Mouse (Mus musculus) neural tube, embryonic 13.5 days (tissue): Measurements from ENCODE around the gene Aspdh. TPM values are rescaled to one million over a fixed set of nuclear protein-coding genes. Genes with fewer than 3 reads are reported as not detected.

Experiments
- ATAC-seq: fragments of 200-750 bp; cut with Nextera tagmentation; 2 replicates; pipeline ENCODE4 v1.8.0; 2017; ENCODE audit warnings: low read depth, mild to moderate bottlenecking, moderate TSS enrichment, moderate library complexity
- H3K27ac ChIP-seq: fragments of 300-500 bp; sonication (generic); replicated peaks from 2 replicates; pipeline ENCODE4 v1.5.1; 2015; ENCODE audit warnings: moderate library complexity, mild to moderate bottlenecking, inconsistent platforms
- H3K27me3 ChIP-seq: fragments of 300-500 bp; sonication (generic); 2 replicates; pipeline ENCODE4 v1.6.1; 2015; ENCODE audit warnings: mild to moderate bottlenecking, inconsistent platforms
- H3K36me3 ChIP-seq: fragments of 300-500 bp; sonication (generic); 2 replicates; pipeline ENCODE4 v1.6.1; 2015; ENCODE audit warnings: mild to moderate bottlenecking, inconsistent platforms
- H3K4me1 ChIP-seq: fragments of 300-500 bp; sonication (generic); replicated peaks from 2 replicates; pipeline ENCODE4 v1.6.1; 2015; ENCODE audit warnings: inconsistent platforms
- H3K4me2 ChIP-seq: fragments of 300-500 bp; sonication (generic); 2 replicates; pipeline ENCODE4 v1.6.1; 2015; ENCODE audit warnings: inconsistent platforms, mild to moderate bottlenecking, moderate library complexity
- H3K4me3 ChIP-seq: fragments of 300-500 bp; sonication (generic); 2 replicates; pipeline ENCODE4 v1.5.1; 2015; ENCODE audit warnings: mild to moderate bottlenecking, inconsistent platforms
- H3K9ac ChIP-seq: fragments of 300-500 bp; sonication (generic); 2 replicates; pipeline ENCODE4 v1.6.1; 2015; ENCODE audit warnings: moderate library complexity, mild to moderate bottlenecking, inconsistent platforms
- H3K9me3 ChIP-seq: fragments of 300-500 bp; sonication (generic); 2 replicates; pipeline ENCODE4 v1.6.1; 2016; ENCODE audit warnings: inconsistent platforms
- WGBS: fragments of 180-500 bp; shearing (Covaris S2); methylation state at CpG from one replicate; pipeline ENCODE4 v1.1.7; 2015; 5-methylcytosine and 5-hydroxymethylcytosine counted together
- polyA plus RNA-seq: library from polyadenylated mRNA; unstranded; fragments of >200 nt; fragmentation: Nextera tagmentation; extraction: Ambion mirVana; gene quantifications from 2 replicates; pipeline ENCODE4 v1.2.1, GENCODE M21; 2015

Aspdh gene
- polyA plus RNA-seq, 1 experiment from 2014 or later, result 1.6 TPM

- WGBS, result 94% methylated on average over 1 of the region's 1 CpGs
- Histone ChIP-seq H3K27ac (no peak overlapping the region), H3K4me1 (peaks cover 10% of the 10 kb centered on the region; the same call in 1 of the 2 replicates), H3K4me2 (no peak overlapping the region), H3K36me3 (peaks cover 14% of the 10 kb centered on the region), H3K4me3 (no peak overlapping the region), H3K27me3 (peaks cover 33% of the 10 kb centered on the region), H3K9me3 (no peaks in the 10 kb centered on the region), H3K9ac (no peak overlapping the region)
- ATAC-seq, result no peak
Observed at GRCm38 (mm10) chr7:44484109-44484508, 18.9 kb downstream of the Aspdh start.

GRCm38 (mm10) chr7:44484841-44485571, 19.8 kb downstream of the Aspdh start:
- Histone ChIP-seq H3K4me2 (no peak overlapping the region), H3K9ac (no peak overlapping the region), H3K36me3 (peaks cover 22% of the 10 kb centered on the region), H3K27ac (no peak overlapping the region; the same call in 1 of the 2 replicates), H3K27me3 (peaks cover 26% of the 10 kb centered on the region), H3K4me3 (no peak overlapping the region), H3K9me3 (no peaks in the 10 kb centered on the region), H3K4me1 (peaks cover 10% of the 10 kb centered on the region; the same call in 1 of the 2 replicates)
- ATAC-seq, result peak; percentile 74
- WGBS, result 42% methylated on average over 5 of the region's 5 CpGs

- peaks cover 29% of the 10 kb centered on the region for H3K36me3 ChIP-seq
- no peak overlapping the region for H3K27ac ChIP-seq
- 73% methylated on average over 7 of the region's 7 CpGs for WGBS
- no peak overlapping the region for H3K4me3 ChIP-seq
- no peak overlapping the region for H3K9ac ChIP-seq
- H3K4me2 ChIP-seq, result no peak overlapping the region
- peaks cover 19% of the 10 kb centered on the region for H3K27me3 ChIP-seq
- H3K4me1 ChIP-seq, result peaks cover 10% of the 10 kb centered on the region; the same call in 1 of the 2 replicates
- ATAC-seq, result peak; percentile 32; the same call in 1 of the 2 replicates
- no peaks in the 10 kb centered on the region for H3K9me3 ChIP-seq
Observed at GRCm38 (mm10) chr7:44485572-44486195, 20.5 kb downstream of the Aspdh start.

- WGBS, result 66% methylated on average over 13 of the region's 13 CpGs
- Histone ChIP-seq H3K9me3 (no peaks in the 10 kb centered on the region), H3K4me3 (no peak overlapping the region), H3K36me3 (peaks cover 42% of the 10 kb centered on the region), H3K27me3 (peaks cover 8% of the 10 kb centered on the region), H3K9ac (peak overlapping the region; percentile 53), H3K4me2 (no peak overlapping the region), H3K4me1 (peaks cover 10% of the 10 kb centered on the region; the same call in 1 of the 2 replicates), H3K27ac (peak overlapping the region; percentile 23; the same call in 1 of the 2 replicates)
- ATAC-seq, result 0 out of 2 replicates have a peak, but pooled peaks have one; percentile 10
Observed at GRCm38 (mm10) chr7:44486927-44487575, 21.9 kb downstream of the Aspdh start.

GRCm38 (mm10) chr7:44487936-44488335, 22.7 kb downstream of the Aspdh start:
- 91% methylated on average over 7 of the region's 7 CpGs for WGBS
- H3K4me2 ChIP-seq, result no peak overlapping the region
- H3K4me3 ChIP-seq, result no peak overlapping the region
- H3K27ac ChIP-seq, result no peak overlapping the region
- peaks cover 10% of the 10 kb centered on the region; the same call in 1 of the 2 replicates for H3K4me1 ChIP-seq
- no peaks in the 10 kb centered on the region for H3K27me3 ChIP-seq
- no peaks in the 10 kb centered on the region for H3K9me3 ChIP-seq
- peaks cover 51% of the 10 kb centered on the region for H3K36me3 ChIP-seq
- no peak for ATAC-seq
- H3K9ac ChIP-seq, result 0 out of 2 replicates have a peak overlapping the region, but pooled peaks have one; percentile 17

- Histone ChIP-seq H3K4me1 (peaks cover 10% of the 10 kb centered on the region; the same call in 1 of the 2 replicates), H3K27me3 (no peaks in the 10 kb centered on the region), H3K36me3 (peaks cover 57% of the 10 kb centered on the region), H3K27ac (no peak overlapping the region), H3K9me3 (no peaks in the 10 kb centered on the region), H3K4me3 (no peak overlapping the region), H3K9ac (no peak overlapping the region), H3K4me2 (no peak overlapping the region)
- ATAC-seq, result no peak
- 93% methylated on average over 8 of the region's 8 CpGs for WGBS
Observed at GRCm38 (mm10) chr7:44488545-44488944, 23.4 kb downstream of the Aspdh start.

- Histone ChIP-seq H3K4me3 (no peak overlapping the region), H3K9me3 (no peaks in the 10 kb centered on the region), H3K4me1 (peaks cover 26% of the 10 kb centered on the region), H3K9ac (no peak overlapping the region), H3K36me3 (peaks cover 64% of the 10 kb centered on the region), H3K4me2 (no peak overlapping the region), H3K27ac (no peak overlapping the region), H3K27me3 (no peaks in the 10 kb centered on the region)
- no peak for ATAC-seq
- 88% methylated on average over 4 of the region's 4 CpGs for WGBS
Observed at GRCm38 (mm10) chr7:44490281-44490680, 25.1 kb downstream of the Aspdh start.

GRCm38 (mm10) chr7:44491391-44491790, 26.2 kb downstream of the Aspdh start:
- Histone ChIP-seq H3K9me3 (no peaks in the 10 kb centered on the region), H3K27me3 (no peaks in the 10 kb centered on the region), H3K9ac (no peak overlapping the region), H3K27ac (no peak overlapping the region), H3K4me2 (no peak overlapping the region), H3K4me1 (peaks cover 32% of the 10 kb centered on the region), H3K4me3 (no peak overlapping the region), H3K36me3 (peaks cover 64% of the 10 kb centered on the region)
- no peak for ATAC-seq
- 92% methylated on average over 5 of the region's 5 CpGs for WGBS

GRCm38 (mm10) chr7:44492166-44492826, 27.1 kb downstream of the Aspdh start:
- no peak overlapping the region for H3K4me3 ChIP-seq
- H3K27me3 ChIP-seq, result no peaks in the 10 kb centered on the region
- H3K9me3 ChIP-seq, result no peaks in the 10 kb centered on the region
- peaks cover 29% of the 10 kb centered on the region for H3K4me1 ChIP-seq
- 91% methylated on average over 21 of the region's 21 CpGs for WGBS
- H3K4me2 ChIP-seq, result no peak overlapping the region
- no peak for ATAC-seq
- H3K36me3 ChIP-seq, result peaks cover 64% of the 10 kb centered on the region
- no peak overlapping the region for H3K27ac ChIP-seq
- peak overlapping the region; percentile 22; the same call in 1 of the 2 replicates for H3K9ac ChIP-seq

- H3K36me3 ChIP-seq, result peaks cover 45% of the 10 kb centered on the region
- H3K4me3 ChIP-seq, result peak overlapping the region; percentile 86; the same call in 1 of the 2 replicates
- ATAC-seq, result no peak
- H3K9me3 ChIP-seq, result no peaks in the 10 kb centered on the region
- peak overlapping the region; percentile 27; the same call in 1 of the 2 replicates for H3K9ac ChIP-seq
- peaks cover 32% of the 10 kb centered on the region for H3K4me1 ChIP-seq
- H3K4me2 ChIP-seq, result peak overlapping the region; percentile 85; the same call in 1 of the 2 replicates
- WGBS, result 95% methylated on average over 12 of the region's 12 CpGs
- H3K27me3 ChIP-seq, result no peaks in the 10 kb centered on the region
- H3K27ac ChIP-seq, result no peak overlapping the region
Observed at GRCm38 (mm10) chr7:44494681-44495080, 29.5 kb downstream of the Aspdh start.

- peak overlapping the region; percentile 86 for H3K4me3 ChIP-seq
Observed at GRCm38 (mm10) chr7:44495086-44495485, 29.9 kb downstream of the Aspdh start.

More at GRCm38 (mm10) chr7:44495086-44495485, 29.9 kb downstream of the Aspdh start:
- Histone ChIP-seq H3K36me3 (peaks cover 41% of the 10 kb centered on the region), H3K9me3 (no peaks in the 10 kb centered on the region), H3K27ac (no peak overlapping the region), H3K9ac (peak overlapping the region; percentile 95), H3K4me1 (peaks cover 32% of the 10 kb centered on the region), H3K27me3 (no peaks in the 10 kb centered on the region), H3K4me2 (peak overlapping the region; percentile 85)
- WGBS, result 75% methylated on average over 7 of the region's 7 CpGs
- ATAC-seq, result no peak
